Mouse (Mus musculus) CD4-positive, CD25-positive, alpha-beta regulatory T cell, adult 4 months (primary cell): Measurements from ENCODE around the gene Gpt2. TPM values are rescaled to one million over a fixed set of nuclear protein-coding genes. Genes with fewer than 3 reads are reported as not detected.

Experiments used
- ATAC-seq: one replicate; pipeline ENCODE4 v1.8.0; 2017
- polyA plus RNA-seq, 2 experiments: library from polyadenylated mRNA; unstranded; fragments of 100-300 nt; shearing (Covaris generic); gene quantifications; one replicate each; pipeline ENCODE4 v1.2.1; 2017

Gpt2 gene
- polyA plus RNA-seq, 2 experiments from 2014 or later = 0.12 to 0.54 TPM

DNA sequence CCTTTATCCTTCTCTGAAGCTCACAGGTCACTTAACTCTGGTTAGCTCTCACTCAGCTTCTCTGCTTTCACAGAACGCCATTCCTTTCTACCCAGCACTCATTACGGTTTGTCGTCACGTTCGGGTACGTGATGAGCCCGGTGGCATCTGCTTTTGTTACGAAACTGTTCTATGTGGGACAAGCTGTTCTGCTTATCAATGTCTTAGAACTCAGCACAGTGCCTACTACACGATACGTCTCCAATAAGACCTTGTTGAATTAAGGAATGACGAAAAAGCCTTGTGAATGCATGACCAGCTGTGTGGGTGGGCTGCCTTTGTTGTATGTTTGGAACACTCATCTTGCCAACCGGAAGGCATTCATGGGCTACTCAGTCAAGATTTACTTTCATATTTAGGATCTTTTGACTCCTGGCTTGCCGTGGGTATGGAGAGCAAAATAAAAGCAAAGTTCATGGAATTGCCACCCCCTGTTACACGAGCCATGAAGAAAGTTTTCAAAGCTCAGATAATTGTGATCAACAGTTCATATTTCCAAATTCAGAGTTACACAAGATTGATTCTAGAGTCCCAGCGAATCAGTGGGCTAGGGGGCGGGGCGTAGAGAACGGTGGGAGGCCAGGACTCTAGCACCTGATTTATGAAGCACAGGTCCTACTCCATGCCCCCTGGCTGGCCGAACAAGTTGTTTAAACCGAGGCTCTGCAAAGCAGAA lies 4.3 kb upstream of the Gpt2 start:
- no peak for ATAC-seq

DNA sequence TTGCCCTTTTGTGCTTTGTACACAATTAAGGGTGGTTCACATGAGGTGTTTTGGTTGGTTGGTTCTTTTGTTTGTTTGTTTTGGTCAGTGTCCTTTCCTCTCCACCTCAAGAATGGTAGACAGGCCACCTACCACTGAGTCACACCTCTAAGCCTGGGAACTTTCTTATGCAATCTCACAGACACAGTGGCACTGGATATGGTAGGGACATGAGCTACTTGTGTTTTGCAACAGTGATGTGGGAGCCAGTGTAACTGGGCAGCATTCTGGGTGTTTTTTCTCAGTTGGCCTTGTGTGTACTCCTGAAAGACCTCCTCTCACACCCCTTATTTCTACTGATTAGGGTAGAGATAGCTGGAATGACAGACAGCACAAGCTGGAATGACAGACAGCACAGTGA lies 3.7 kb upstream of the Gpt2 start:
- ATAC-seq = no peak

DNA sequence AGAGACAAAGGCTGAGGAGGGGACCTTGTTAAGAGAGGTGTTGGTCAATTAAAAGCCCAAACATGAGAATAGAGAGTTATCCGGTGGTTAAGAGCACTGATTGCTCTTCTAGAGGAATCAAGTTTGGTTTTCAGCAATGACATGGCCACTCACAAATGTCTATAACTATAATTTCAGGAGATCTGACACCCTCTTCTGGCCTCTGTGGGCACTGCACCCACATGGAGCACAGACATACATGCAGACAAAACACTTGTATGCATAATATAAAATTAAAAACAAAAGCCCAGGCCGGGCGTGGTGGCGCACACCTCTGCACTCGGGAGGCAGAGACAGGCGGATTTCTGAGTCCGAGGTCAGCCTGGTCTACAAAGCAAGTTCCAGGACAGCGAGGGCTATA lies 2.8 kb upstream of the Gpt2 start:
- ATAC-seq = no peak

DNA sequence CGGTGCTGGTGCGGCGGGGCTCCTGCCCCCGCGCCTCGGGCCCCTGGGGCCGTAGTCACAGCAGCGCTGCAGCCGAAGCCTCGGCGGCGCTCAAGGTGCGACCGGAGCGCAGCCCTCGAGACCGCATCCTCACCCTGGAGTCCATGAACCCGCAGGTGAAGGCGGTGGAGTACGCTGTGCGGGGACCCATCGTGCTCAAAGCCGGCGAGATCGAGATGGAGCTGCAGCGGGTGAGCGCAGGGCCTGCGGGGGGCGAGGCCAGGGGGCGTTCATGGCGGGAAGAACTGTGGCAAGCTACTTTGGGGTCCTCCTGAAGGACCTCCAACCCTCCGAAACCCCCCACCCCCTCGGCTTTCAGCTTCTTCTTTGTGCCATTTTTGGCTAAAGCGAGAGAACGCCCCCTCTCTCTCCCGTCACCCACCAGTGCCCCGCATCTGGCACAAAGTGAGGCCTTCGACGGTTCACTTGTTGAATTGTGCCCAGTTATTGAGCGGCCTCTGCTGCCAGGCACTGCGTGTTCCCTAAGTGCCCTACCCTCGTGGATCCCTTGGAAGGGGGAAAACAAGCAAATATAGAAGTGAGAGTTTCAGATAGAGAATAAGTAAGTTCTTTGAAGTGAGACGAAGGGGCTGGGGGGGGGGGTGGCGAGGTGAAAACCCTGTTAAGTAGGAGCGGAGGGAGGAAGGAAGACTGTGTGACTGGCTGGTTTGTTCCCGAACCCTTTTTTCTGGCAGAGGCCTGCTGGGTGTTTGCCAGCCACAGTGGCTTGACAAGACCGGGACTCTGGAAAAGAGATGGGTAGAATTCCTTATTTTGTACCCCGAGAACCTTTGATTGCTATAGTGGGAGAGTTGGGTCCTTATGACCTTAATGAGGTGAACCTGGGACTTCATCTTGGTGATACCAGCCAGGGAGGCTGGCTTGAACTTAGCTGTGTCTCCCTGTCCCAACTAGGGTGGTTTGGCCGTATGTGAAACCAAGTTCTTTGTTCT lies 860 bp downstream of the Gpt2 start:
- peak; percentile 17 for ATAC-seq

DNA sequence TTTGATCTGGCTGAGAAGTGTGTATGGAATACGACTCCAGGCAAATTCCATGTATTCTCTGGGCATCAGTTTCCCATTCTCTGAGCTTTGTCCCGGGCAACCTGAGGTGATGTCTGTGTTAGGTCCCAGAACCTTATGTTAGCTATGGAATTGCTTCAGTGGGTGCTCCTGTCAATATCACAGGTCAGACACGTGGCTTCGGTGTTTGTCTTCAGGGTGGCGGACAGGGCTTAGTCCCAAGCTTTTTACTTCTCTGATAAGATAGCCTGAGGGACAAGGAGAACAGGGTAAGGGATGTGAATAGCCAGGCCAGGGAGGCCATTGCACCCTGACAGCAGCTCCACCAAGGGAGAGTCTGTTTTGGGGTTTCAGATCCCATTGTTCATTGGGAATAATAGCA lies 3.7 kb downstream of the Gpt2 start:
- ATAC-seq = no peak

DNA sequence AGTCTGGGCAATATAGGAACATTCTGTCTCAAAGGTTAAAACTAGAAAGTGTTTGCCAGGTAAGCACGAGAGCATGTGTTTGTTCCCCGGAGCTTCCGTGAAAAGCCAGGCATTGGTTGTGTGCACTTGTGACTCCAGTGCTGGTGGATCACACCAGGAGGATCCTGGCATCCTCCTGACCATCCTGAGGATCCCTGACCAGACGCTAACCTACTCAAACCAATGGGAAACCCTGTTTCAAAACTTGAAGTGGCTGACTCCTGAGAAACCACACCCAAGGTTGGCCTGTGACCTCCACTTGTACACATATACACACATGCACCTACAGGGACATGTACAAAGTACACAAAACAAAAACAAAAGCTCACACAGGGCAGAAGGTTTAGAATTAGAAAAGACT lies 4.4 kb downstream of the Gpt2 start:
- no peak for ATAC-seq

DNA sequence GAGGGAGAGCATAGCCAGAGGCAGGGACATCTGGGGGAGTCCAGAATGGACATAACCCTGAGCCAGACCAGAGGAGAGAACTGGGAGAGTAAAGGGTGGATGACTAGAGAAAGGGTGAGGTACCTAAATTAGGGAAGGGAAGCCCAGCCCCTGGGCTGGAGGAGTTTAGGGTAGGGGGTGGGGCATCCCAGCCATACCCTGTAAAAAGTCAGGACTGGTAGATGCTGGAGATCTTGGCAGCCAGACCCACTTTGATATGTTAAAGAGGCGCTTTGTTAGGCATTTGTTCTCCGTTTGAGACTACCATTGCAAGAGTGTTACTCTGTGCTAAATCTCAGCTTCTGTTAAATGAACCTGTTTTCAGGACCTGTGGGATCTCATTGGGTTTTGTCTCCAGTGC lies 6.2 kb downstream of the Gpt2 start:
- ATAC-seq = no peak

DNA sequence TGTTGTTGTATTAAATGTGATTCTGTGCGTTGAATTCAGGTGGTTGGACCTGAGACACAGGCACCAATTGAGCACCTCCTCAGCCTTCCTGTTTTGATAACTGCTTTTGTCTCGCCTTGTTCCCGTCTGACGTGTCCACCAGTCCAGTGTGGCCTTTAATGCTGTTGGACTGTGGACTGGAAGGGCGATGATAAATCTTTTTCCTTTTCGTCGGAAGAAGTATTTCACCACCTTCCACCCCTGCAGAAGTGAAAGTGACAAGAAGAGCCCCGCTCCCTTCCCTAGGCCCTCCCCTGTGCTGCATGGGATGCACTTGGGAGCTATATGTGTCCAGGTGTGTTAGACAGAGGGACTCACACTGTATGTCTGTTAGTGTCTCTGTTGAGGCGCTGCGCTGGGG lies 8.1 kb downstream of the Gpt2 start:
- no peak for ATAC-seq

DNA sequence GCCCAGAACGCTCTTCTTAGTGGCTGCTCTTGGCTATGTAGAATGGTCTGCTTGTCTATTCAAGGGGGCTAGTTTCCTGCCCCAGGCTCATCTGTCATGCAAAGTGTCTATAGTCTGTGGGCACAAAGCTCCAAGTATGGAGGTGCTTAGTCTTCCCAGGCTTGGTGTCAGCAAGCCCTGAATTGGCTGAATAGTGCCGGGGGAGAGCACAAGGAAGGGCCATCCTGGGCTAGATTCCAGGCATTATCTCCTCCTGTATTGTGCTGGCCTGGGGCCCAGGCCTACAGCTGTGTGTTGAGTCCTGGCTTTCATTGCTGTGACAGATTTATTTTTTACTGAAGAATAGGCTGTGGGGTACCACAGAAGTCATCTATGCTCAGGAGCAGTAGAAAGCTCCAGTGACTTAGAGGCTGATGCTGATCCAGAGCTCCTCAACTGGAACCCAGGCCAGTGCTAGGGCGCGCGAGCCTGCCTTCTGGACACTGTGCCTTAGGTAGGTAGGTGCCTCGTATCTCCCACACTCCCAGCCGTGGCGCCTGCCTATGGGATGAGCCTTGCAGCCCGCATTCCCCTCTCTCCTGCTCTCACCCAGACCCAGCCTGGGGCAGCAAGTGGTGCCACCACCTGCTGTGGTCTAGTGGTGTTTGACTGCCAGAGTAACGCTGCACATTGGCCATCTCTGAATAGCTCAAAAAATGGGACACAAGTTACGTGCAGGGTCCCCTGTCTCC lies 8.7 kb downstream of the Gpt2 start:
- no peak for ATAC-seq

DNA sequence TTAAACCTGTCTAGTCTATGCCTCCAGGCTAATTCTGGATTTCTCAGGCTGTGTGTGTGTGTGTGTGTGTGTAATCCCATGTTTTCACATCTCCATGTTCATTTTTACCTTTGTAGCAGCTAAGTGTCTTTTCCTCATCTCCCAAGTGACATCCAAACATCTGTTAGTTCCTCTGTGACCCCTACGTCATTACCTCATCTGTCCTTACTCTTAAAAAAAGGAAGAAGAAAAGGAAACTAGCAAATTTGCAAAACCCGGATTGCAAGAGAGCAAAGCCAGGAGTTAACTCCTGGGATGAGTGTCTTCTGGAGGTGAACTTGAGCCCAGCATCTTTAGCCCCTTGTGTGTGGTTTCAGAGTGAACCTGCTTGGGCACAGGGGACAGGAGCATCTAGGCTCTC lies 10.0 kb downstream of the Gpt2 start:
- ATAC-seq = no peak

DNA sequence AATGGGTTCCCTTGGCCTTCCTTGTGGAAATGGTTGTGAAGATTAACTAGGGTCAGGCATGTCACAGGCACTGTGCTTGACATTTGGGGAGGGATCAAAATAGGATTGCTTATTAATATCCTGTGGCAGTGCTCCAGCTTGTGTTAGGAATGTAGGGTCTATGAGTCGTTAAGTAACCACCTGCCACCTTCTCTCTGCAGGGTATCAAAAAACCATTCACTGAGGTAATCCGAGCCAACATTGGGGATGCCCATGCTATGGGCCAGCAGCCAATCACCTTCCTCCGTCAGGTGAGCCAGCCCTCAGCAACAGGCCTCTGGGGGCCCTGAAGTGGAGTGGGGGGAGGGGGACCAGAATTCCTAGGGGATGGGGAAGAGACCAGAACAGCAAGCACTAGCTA lies 10.7 kb downstream of the Gpt2 start:
- no peak for ATAC-seq

DNA sequence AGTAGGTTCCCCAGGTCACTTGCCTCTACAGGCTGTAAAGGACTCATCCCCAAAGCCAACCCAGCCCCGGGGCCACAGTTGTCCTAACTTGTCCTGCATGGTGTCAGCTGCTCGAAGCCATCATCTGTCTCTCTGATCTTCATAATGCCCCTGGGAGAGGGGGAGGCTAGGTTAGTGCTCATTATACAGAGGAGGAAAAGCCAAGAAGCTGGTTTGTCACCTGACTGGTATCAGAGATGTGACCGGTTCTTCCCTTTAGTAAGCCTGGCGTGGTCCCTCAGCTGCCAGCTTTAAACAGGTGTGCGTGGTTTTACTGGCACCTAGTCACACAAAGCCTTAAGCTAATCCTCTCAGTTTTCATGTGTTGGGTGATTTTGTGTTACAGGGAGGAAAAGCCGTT lies 12.3 kb downstream of the Gpt2 start:
- no peak for ATAC-seq

DNA sequence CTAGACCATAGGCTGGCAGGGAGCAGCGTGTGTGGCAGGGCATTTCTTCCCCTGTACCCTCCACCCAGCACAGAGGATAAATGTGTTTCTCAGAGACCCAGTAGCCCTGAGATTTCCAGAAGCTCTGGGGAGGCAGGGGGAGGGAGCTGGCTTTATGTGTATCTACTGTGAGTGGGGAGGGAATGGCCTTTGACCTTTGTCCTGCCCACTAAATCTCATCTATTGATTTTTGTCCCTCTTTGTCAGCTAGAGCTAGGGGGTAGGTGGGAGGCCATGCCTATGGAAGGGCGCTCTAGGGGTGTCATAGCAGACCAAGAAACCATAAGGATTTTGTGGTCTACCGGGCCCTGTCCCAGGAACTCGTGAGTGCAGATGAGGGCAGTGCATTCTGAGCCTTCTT lies 14.2 kb downstream of the Gpt2 start:
- no peak for ATAC-seq

DNA sequence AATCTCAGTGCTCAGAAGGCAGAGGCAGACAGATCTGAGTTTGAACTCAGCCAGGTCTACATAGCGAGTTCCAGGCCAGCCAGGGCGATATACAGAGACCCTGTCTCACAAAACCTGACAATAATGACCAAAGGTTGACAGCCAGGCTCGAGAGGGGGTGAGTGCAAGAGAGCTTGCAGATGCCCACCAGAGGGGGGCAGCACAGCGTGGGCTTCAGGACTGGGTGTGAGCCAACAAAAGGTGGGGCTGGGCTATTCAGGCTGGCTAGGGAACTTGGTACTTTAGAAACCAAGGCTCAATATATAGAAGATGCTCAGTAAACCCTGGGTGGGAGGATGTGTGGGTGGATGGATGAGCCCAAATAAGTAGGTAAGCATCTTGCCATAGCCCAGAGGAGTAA lies 16.3 kb downstream of the Gpt2 start:
- ATAC-seq = no peak

DNA sequence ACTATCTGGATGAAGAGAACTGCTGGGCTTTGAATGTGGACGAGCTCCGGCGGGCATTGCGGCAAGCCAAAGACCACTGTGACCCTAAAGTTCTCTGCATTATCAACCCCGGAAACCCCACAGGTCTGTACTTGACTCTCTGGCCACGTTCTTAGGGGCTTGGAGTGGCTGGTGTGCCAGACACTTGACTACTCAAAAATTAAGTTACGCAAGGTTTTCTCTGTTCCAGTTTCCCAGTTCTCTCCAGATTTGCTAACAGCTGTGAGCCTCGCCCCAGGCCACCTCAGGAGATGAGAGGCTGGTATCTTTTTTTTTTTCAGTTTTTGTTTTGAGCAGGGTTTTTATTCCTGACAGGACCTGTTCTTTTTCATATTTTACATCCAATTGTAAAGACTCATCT lies 19.9 kb downstream of the Gpt2 start:
- no peak for ATAC-seq

DNA sequence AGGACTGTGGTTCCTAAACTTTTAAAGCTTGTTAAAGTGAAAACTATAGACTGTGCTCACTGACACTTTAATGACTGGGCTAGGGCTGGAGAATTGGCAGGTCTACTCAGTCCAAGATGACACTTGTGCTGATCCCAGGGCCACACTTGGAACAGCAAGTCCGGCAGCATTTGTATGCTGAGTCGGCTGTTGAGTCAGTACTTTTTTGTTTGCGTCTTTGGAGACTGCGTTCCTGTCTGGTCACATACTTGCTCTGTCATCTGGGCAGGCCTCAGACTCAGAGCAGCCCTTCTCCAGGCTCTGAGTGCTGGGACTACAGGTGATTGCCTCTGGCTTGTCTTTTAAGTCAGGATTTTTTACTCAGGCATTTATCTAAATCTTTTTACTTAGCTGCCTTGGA lies 20.9 kb downstream of the Gpt2 start:
- no peak for ATAC-seq

DNA sequence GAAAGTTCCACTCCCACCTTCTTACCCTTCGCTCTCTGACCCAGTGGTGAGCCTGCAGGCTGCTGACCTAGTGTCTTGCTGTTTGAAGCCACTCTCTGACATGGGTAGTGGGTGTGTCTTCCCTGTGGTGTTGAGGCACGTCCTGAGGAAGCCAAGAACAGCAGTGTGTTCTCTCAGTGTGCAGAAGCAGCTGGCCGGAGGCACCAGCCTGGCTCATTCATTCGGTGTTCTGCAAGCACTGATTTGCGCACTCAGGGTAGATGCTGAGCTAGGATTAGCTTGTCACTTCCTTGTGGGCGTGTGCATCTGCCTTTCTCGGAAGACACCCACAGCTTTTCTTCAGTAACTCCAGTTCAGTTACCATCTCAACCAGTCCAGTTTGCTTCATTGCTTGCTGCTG lies 23.0 kb downstream of the Gpt2 start:
- no peak for ATAC-seq

DNA sequence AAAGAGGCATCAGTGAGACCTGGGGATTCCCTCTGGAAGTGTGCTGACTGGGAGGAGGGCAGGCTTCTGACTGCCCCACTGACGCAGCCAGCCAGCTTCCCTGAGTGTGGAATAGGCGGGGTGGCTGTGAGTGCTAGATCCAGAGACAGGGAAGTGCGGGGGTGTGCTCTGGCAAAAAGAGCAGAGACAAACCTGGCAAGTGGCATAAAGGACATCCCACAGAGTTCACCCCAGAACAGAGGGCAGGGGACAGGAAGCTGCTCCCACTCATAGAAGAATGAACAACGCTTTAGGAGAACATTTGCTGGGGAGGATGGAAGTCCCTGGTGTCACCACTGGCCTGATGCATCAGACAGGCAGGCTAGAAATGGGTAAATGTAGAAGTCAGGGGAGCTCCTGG lies 25.0 kb downstream of the Gpt2 start:
- no peak for ATAC-seq

DNA sequence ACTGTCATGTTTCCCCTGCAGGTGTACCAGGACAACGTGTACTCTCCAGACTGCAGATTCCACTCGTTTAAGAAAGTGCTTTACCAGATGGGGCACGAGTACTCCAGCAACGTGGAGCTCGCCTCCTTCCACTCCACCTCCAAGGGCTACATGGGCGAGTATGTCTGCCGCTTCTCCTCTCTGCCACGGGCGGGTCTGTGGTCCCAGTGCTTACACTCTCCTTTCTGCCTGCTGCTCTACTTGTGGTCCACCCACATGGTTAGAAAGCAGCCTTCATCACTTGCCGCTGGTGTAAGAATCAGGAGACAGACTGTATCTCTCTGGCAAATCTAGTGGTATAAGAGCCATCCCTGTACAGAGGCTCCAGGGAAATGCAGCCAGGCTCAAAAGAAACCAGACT lies 25.6 kb downstream of the Gpt2 start:
- no peak for ATAC-seq

DNA sequence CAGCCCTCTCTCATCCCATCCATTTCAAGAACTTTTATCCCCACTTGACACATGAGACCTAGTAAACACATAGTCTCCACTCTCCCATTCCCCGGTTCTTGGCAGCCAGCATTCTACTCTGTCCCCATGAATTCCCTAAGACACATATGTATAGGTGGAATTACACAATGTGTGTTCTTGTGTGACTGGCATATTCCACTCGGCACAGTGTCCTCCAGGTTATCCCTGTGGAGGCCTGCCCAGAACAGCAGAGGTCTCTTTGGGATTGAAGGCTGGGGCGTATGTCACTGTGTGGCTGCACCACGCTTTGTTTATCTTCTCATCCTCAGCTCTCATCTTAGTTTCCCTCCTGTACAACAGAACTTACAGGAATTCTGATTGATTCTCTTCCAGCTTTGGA lies 28.2 kb downstream of the Gpt2 start:
- ATAC-seq = no peak

DNA sequence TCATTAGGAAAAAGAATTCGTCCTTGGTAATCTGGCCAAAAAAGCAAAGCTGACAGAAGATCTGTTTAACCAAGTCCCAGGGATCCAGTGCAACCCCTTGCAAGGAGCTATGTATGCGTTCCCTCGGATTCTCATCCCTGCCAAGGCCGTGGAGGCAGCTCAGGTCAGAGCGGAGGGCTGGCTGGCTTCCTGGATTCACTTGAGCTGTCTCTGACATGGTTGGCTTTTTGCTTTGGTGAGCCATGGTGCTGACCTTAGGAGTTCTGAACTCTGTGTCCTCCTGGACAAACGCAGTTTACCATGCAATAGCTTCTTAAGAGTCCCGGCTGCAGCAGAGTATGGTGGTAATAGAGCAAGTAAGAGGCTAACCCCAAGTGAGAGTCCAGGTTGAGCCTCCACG lies 29.0 kb downstream of the Gpt2 start:
- ATAC-seq = no peak

DNA sequence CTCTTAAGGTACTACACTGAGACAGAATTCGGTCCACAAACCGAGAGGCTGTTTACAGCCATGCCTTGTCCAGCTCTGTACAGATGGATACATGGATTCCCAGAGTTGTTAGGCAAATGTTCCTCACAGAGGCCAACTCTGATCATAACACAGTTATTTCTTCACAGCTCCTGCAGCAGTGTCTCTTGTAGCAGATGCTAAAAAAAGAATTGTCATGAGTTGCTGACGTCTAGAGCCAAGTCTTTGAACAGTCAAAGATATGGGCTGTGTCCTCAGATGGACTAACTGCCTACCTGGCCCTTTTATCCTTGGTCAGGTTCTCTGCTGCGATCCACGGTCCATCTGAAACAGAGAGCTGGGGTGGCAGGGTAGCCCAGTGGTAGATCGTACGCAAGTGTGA lies 31.7 kb downstream of the Gpt2 start:
- ATAC-seq = no peak

DNA sequence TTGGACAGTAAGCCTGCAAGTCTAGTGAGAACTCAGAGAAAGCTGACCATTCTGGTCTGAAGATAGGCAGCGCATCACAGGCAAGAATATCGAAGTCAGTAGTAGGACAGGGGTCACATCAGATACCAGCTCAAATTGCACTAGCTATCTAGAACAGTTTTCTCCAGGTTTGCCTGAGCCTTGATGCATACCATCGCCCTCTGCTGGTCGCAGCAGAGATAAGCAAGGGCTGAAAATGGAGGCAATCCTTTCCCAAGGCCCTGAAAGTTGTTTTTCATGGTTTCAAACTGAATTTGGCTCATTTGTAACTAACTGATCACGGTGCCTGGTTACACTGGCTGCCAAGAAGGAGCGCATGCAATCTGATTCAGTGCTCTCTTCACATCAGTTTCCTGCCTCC lies 33.7 kb downstream of the Gpt2 start:
- ATAC-seq = peak; percentile 54

DNA sequence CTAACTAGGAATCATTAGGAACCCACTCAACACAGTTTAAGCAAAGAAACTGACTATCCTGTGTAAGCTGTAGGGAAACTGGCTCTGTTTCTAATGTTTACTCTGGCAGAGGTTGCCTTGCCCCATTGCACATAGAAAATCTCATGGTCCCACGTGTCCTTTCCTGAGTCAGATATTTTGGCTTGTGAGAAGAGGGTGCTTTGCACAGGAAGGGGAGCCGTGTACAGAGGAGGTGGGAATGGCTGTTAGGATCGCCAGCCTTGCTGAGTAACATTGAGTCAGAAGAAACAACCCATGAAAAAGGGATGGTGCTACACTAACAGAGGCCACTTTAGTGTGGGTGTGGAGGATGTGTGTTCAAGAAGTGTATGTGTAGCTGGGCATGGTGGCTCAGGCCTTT lies 36.6 kb downstream of the Gpt2 start:
- ATAC-seq = no peak
